Mouse (Mus musculus): ENCODE results near the gene Lekr1. TPM values are rescaled to one million over a fixed set of nuclear protein-coding genes. Genes with fewer than 3 reads are reported as not detected.

The Lekr1 gene
- polyA plus RNA-seq, 1 experiment from 2014 or later: 7.8 TPM

GRCm38 (mm10) chr3:65658721-65659619, 7.1 kb upstream of the Lekr1 start:
- H3K27ac ChIP-seq: peak overlapping the region; percentile 55
- peak; percentile 77 for ATAC-seq (ENCODE audit: low FRiP score, low read depth)
- WGBS: under 1% methylated on average over 72 of the region's 72 CpGs

GRCm38 (mm10) chr3:65659620-65659932, 6.5 kb upstream of the Lekr1 start:
- H3K27me3 ChIP-seq: peaks cover 41% of the 10 kb centered on the region
- peak overlapping the region; percentile 55; the same call in 1 of the 2 replicates for H3K27ac ChIP-seq
- H3K36me3 ChIP-seq: no peaks in the 10 kb centered on the region
- peak overlapping the region; percentile 65 for H3K4me3 ChIP-seq
- H3K4me1 ChIP-seq: peaks cover 12% of the 10 kb centered on the region
- WGBS: 2% methylated on average over 9 of the region's 9 CpGs
- H3K4me2 ChIP-seq (replicated peaks): peak overlapping the region; percentile 91
- peak overlapping the region; percentile 76 for H3K9ac ChIP-seq
- no peaks in the 10 kb centered on the region for H3K9me3 ChIP-seq
- ATAC-seq (ENCODE audit: low FRiP score, low read depth): no peak

More at GRCm38 (mm10) chr3:65658721-65659619, 7.1 kb upstream of the Lekr1 start:
- no peaks in the 10 kb centered on the region for H3K9me3 ChIP-seq
- H3K4me3 ChIP-seq: peak overlapping the region; percentile 65
- H3K27me3 ChIP-seq: peaks cover 44% of the 10 kb centered on the region
- peak overlapping the region; percentile 91 for H3K4me2 ChIP-seq (replicated peaks)
- peaks cover 12% of the 10 kb centered on the region for H3K4me1 ChIP-seq
- no peaks in the 10 kb centered on the region for H3K36me3 ChIP-seq
- H3K9ac ChIP-seq: peak overlapping the region; percentile 76

- Histone ChIP-seq H3K27ac (no peak overlapping the region), H3K9me3 (no peaks in the 10 kb centered on the region), H3K4me1 (peaks cover 12% of the 10 kb centered on the region), H3K9ac (no peak overlapping the region), H3K27me3 (peaks cover 33% of the 10 kb centered on the region), H3K4me3 (no peak overlapping the region), H3K4me2 (replicated peaks) (no peak overlapping the region), H3K36me3 (no peaks in the 10 kb centered on the region)
- no peak for ATAC-seq (ENCODE audit: low FRiP score, low read depth)
- 91% methylated on average over 4 of the region's 4 CpGs for WGBS
Observed at GRCm38 (mm10) chr3:65660336-65660735, 5.7 kb upstream of the Lekr1 start.

- Histone ChIP-seq H3K4me2 (replicated peaks) (no peak overlapping the region), H3K9ac (no peak overlapping the region), H3K9me3 (no peaks in the 10 kb centered on the region), H3K27ac (no peak overlapping the region), H3K36me3 (no peaks in the 10 kb centered on the region), H3K4me3 (no peak overlapping the region), H3K27me3 (peaks cover 22% of the 10 kb centered on the region), H3K4me1 (peaks cover 17% of the 10 kb centered on the region)
- WGBS: 79% methylated on average over 3 of the region's 3 CpGs
- ATAC-seq (ENCODE audit: low FRiP score, low read depth): no peak
Observed at GRCm38 (mm10) chr3:65661731-65662130, 4.3 kb upstream of the Lekr1 start.

- WGBS: 66% methylated on average over 11 of the region's 11 CpGs
- Histone ChIP-seq H3K9ac (no peak overlapping the region), H3K27me3 (peaks cover 9% of the 10 kb centered on the region), H3K9me3 (no peaks in the 10 kb centered on the region), H3K4me1 (peaks cover 18% of the 10 kb centered on the region), H3K27ac (peak overlapping the region; percentile 48; the same call in 1 of the 2 replicates), H3K4me3 (no peak overlapping the region), H3K4me2 (replicated peaks) (no peak overlapping the region), H3K36me3 (no peaks in the 10 kb centered on the region)
- no peak for ATAC-seq (ENCODE audit: low FRiP score, low read depth)
Observed at GRCm38 (mm10) chr3:65663176-65663575, 2.9 kb upstream of the Lekr1 start.

- Histone ChIP-seq H3K27ac (peak overlapping the region; percentile 6; the same call in 1 of the 2 replicates), H3K36me3 (no peaks in the 10 kb centered on the region), H3K27me3 (0 out of 2 replicates have a peak, but pooled peaks cover 3% of the 10 kb centered on the region), H3K4me3 (no peak overlapping the region), H3K4me2 (replicated peaks) (no peak overlapping the region), H3K9ac (no peak overlapping the region), H3K9me3 (no peaks in the 10 kb centered on the region), H3K4me1 (peaks cover 15% of the 10 kb centered on the region)
- 74% methylated on average over 6 of the region's 6 CpGs for WGBS
- no peak for ATAC-seq (ENCODE audit: low FRiP score, low read depth)
Observed at GRCm38 (mm10) chr3:65670216-65670615, 4.2 kb downstream of the Lekr1 start.

- WGBS: 40% methylated on average over 8 of the region's 8 CpGs
- no peaks in the 10 kb centered on the region for H3K9me3 ChIP-seq
- H3K4me1 ChIP-seq: 0 out of 2 replicates have a peak, but pooled peaks cover 6% of the 10 kb centered on the region
- no peak for ATAC-seq (ENCODE audit: low FRiP score, low read depth)
- no peak overlapping the region for H3K4me2 ChIP-seq (replicated peaks)
- H3K36me3 ChIP-seq: no peaks in the 10 kb centered on the region
- H3K27me3 ChIP-seq: 0 out of 2 replicates have a peak, but pooled peaks cover 3% of the 10 kb centered on the region
- H3K9ac ChIP-seq: no peak overlapping the region
- no peak overlapping the region for H3K27ac ChIP-seq
- H3K4me3 ChIP-seq: no peak overlapping the region
Observed at GRCm38 (mm10) chr3:65673725-65674124, 7.7 kb downstream of the Lekr1 start.

- Histone ChIP-seq H3K27ac (no peak overlapping the region), H3K4me3 (no peak overlapping the region), H3K27me3 (no peaks in the 10 kb centered on the region), H3K4me1 (no peaks in the 10 kb centered on the region), H3K4me2 (replicated peaks) (no peak overlapping the region), H3K36me3 (no peaks in the 10 kb centered on the region), H3K9ac (no peak overlapping the region), H3K9me3 (no peaks in the 10 kb centered on the region)
- 76% methylated on average over 1 of the region's 1 CpGs for WGBS
- ATAC-seq (ENCODE audit: low FRiP score, low read depth): no peak
Observed at GRCm38 (mm10) chr3:65680612-65681011, 14.6 kb downstream of the Lekr1 start.

GRCm38 (mm10) chr3:65689705-65690104, 23.7 kb downstream of the Lekr1 start:
- H3K27ac ChIP-seq: no peak overlapping the region
- no peaks in the 10 kb centered on the region for H3K27me3 ChIP-seq
- no peaks in the 10 kb centered on the region for H3K4me1 ChIP-seq
- H3K9ac ChIP-seq: no peak overlapping the region
- no peak for ATAC-seq (ENCODE audit: low FRiP score, low read depth)
- H3K4me2 ChIP-seq (replicated peaks): no peak overlapping the region
- H3K9me3 ChIP-seq: peaks cover 4% of the 10 kb centered on the region; the same call in 1 of the 2 replicates
- 0 out of 2 replicates have a peak, but pooled peaks cover 4% of the 10 kb centered on the region for H3K36me3 ChIP-seq
- H3K4me3 ChIP-seq: no peak overlapping the region
- 40% methylated on average over 2 of the region's 2 CpGs for WGBS

GRCm38 (mm10) chr3:65690850-65691249, 24.8 kb downstream of the Lekr1 start:
- no peak overlapping the region for H3K4me2 ChIP-seq (replicated peaks)
- no peak overlapping the region for H3K27ac ChIP-seq
- H3K9ac ChIP-seq: no peak overlapping the region
- no peak overlapping the region for H3K4me3 ChIP-seq
- no peak for ATAC-seq (ENCODE audit: low FRiP score, low read depth)
- H3K9me3 ChIP-seq: peaks cover 4% of the 10 kb centered on the region; the same call in 1 of the 2 replicates
- 0 out of 2 replicates have a peak, but pooled peaks cover 4% of the 10 kb centered on the region for H3K36me3 ChIP-seq
- 93% methylated on average over 2 of the region's 2 CpGs for WGBS
- no peaks in the 10 kb centered on the region for H3K4me1 ChIP-seq
- no peaks in the 10 kb centered on the region for H3K27me3 ChIP-seq

- Histone ChIP-seq H3K9ac (no peak overlapping the region), H3K27ac (no peak overlapping the region), H3K4me1 (no peaks in the 10 kb centered on the region), H3K4me2 (replicated peaks) (no peak overlapping the region), H3K36me3 (no peaks in the 10 kb centered on the region), H3K27me3 (no peaks in the 10 kb centered on the region), H3K9me3 (no peaks in the 10 kb centered on the region; the same call in 1 of the 2 replicates), H3K4me3 (no peak overlapping the region)
- ATAC-seq (ENCODE audit: low FRiP score, low read depth): 0 out of 2 replicates have a peak, but pooled peaks have one; percentile 11
- WGBS: 53% methylated on average over 1 of the region's 1 CpGs
Observed at GRCm38 (mm10) chr3:65699704-65700103, 33.7 kb downstream of the Lekr1 start.

GRCm38 (mm10) chr3:65714372-65714771, 48.3 kb downstream of the Lekr1 start:
- Histone ChIP-seq H3K4me2 (replicated peaks) (no peak overlapping the region), H3K9me3 (no peaks in the 10 kb centered on the region), H3K4me1 (no peaks in the 10 kb centered on the region), H3K4me3 (no peak overlapping the region), H3K36me3 (no peaks in the 10 kb centered on the region), H3K27ac (no peak overlapping the region), H3K27me3 (no peaks in the 10 kb centered on the region), H3K9ac (no peak overlapping the region)
- WGBS: 89% methylated on average over 3 of the region's 3 CpGs
- ATAC-seq (ENCODE audit: low FRiP score, low read depth): no peak

All from limb, embryonic 13.5 days (tissue).